Mouse (Mus musculus): ENCODE results near the gene Tas1r3.

- TF ChIP-seq POLR2A (IDR thresholded peaks at IDR 0.05; ENCODE audit: extremely low read depth, insufficient read depth, low read length) (no peak), CTCF (IDR thresholded peaks at IDR 0.05; ENCODE audit: low read depth, low read length) (no peak)
Measured at GRCm38 (mm10) chr4:155849391-155849790, 13.8 kb downstream of the Tas1r3 start.
